Mouse (Mus musculus) ES-Bruce4 (cell line): ENCODE results near the gene Cbfa2t2.

ENCODE experiments used
- CTCF ChIP-seq: IDR thresholded peaks from one replicate; pipeline ENCODE4 v1.8.1; 2011; ENCODE audit warnings: low read depth, low read length
- EP300 ChIP-seq: IDR thresholded peaks from 2 replicates; pipeline ENCODE4 v1.6.1; 2011; ENCODE audit warnings: low read depth, low read length; ENCODE audit not compliant: insufficient read depth

DNA sequence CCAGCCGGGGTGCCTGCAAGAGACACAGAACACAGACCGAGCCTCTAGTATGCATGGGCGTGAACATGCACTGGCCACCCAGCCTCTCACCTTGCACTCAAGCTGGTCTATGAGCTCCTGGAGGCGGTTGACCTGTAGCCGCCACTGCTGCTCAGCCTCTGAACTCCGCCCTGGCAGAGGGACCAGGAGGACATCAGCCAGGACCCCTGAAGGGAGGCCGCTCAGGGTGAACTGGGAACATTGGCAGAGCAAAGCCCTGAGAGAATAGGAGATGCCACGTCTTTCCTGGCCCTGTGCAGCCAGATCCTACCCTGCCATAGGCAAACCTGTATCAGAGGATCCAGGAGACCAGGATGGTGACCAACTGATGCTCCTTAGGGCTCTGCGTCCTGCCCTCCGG is 110.4 kb downstream of the Cbfa2t2 start, which contains the start of gene 1700003F12Rik:
- TF ChIP-seq CTCF, result no peak
- no peak for TF ChIP-seq EP300
